Mouse (Mus musculus) G1E-ER4 (cell line): ENCODE data around the gene Elane. TPM values are rescaled to one million over a fixed set of nuclear protein-coding genes. Genes with fewer than 3 reads are reported as not detected.

Experiments used
- GATA1 ChIP-seq: IDR thresholded peaks from one replicate; pipeline ENCODE4 v1.8.0; 2012; ENCODE audit warnings: low read length, inconsistent platforms
- polyA plus RNA-seq: library from polyadenylated mRNA; stranded (reverse); fragments of >175 nt; gene quantifications from 2 replicates; pipeline ENCODE4 v1.2.3, GENCODE M21; 2012

The Elane gene
- polyA plus RNA-seq, 1 experiment, result not detected

GRCm38 (mm10) chr10:79916808-79917531 is 30.9 kb downstream of the Elane start, which contains the start of gene Kiss1r:
Gene Kiss1r (plus strand): TSS chr10:79916971.
- TF ChIP-seq GATA1, result no peak

GRCm38 (mm10) chr10:79917532-79918100 is 31.6 kb downstream of the Elane start:
- TF ChIP-seq GATA1, result no peak

GRCm38 (mm10) chr10:79918231-79919078 is 32.4 kb downstream of the Elane start:
- TF ChIP-seq GATA1, result no peak

GRCm38 (mm10) chr10:79919251-79919849 is 33.3 kb downstream of the Elane start:
- TF ChIP-seq GATA1, result no peak

- TF ChIP-seq GATA1, result no peak
Observed at GRCm38 (mm10) chr10:79920056-79920890, 34.2 kb downstream of the Elane start.

- TF ChIP-seq GATA1, result no peak
Observed at GRCm38 (mm10) chr10:79920958-79921535, 35.0 kb downstream of the Elane start, which contains the start of gene R3hdm4. Gene R3hdm4 (minus strand): TSS chr10:79921208.

GRCm38 (mm10) chr10:79921572-79921971 is 35.5 kb downstream of the Elane start:
- TF ChIP-seq GATA1, result no peak

- TF ChIP-seq GATA1, result no peak
Observed at GRCm38 (mm10) chr10:79924998-79925784, 39.1 kb downstream of the Elane start.

GRCm38 (mm10) chr10:79925785-79926490 is 39.9 kb downstream of the Elane start:
- no peak for TF ChIP-seq GATA1

- no peak for TF ChIP-seq GATA1
Observed at GRCm38 (mm10) chr10:79926491-79927323, 40.7 kb downstream of the Elane start, which contains the start of gene Arid3a. Gene Arid3a (plus strand): TSS chr10:79927043.

- TF ChIP-seq GATA1, result no peak
Observed at GRCm38 (mm10) chr10:79927324-79928029, 41.4 kb downstream of the Elane start.
